Mouse (Mus musculus) lung, adult 2 months (tissue): ENCODE measurements around the gene S100a4. TPM values are rescaled to one million over a fixed set of nuclear protein-coding genes. Genes with fewer than 3 reads are reported as not detected.

Source experiments
- DNase-seq: peaks from one replicate; pipeline ENCODE4 v3.0.0; 2022
- H3K4me1 ChIP-seq: fragments of 200-500 bp; 2 replicates; pipeline ENCODE4 v1.6.1; 2011; ENCODE audit warnings: low read length; ENCODE audit not compliant: control insufficient read depth, insufficient read depth
- H3K4me3 ChIP-seq: fragments of 200-500 bp; replicated peaks from 2 replicates; pipeline ENCODE3; 2011; ENCODE audit warnings: low read depth, mild to moderate bottlenecking, control low read depth, low read length; ENCODE audit errors: extremely low read depth
- CTCF ChIP-seq: fragments of 200-500 bp; IDR thresholded peaks from 2 replicates; pipeline ENCODE4 v1.5.1; 2011; ENCODE audit warnings: mild to moderate bottlenecking, low read length, control low read depth; ENCODE audit not compliant: insufficient read depth
- POLR2A ChIP-seq: fragments of 200-500 bp; IDR thresholded peaks from 2 replicates; pipeline ENCODE4 v1.6.1; 2011; ENCODE audit warnings: low read depth, mild to moderate bottlenecking, control low read depth, low read length, borderline replicate concordance; ENCODE audit errors: extremely low read depth
- WGBS: fragments of 180-500 bp; shearing (Covaris S2); methylation state at CpG from one replicate; pipeline ENCODE4 v1.1.7; 2018; 5-methylcytosine and 5-hydroxymethylcytosine counted together
- polyA plus RNA-seq: library from polyadenylated mRNA; depleted of rRNA; stranded (reverse); fragments of >200 nt; gene quantifications from 2 replicates; pipeline ENCODE4 v1.2.3, GENCODE M21; 2012; rRNA removed

Gene S100a4
- polyA plus RNA-seq, 1 experiment, result 51.0 TPM

DNA sequence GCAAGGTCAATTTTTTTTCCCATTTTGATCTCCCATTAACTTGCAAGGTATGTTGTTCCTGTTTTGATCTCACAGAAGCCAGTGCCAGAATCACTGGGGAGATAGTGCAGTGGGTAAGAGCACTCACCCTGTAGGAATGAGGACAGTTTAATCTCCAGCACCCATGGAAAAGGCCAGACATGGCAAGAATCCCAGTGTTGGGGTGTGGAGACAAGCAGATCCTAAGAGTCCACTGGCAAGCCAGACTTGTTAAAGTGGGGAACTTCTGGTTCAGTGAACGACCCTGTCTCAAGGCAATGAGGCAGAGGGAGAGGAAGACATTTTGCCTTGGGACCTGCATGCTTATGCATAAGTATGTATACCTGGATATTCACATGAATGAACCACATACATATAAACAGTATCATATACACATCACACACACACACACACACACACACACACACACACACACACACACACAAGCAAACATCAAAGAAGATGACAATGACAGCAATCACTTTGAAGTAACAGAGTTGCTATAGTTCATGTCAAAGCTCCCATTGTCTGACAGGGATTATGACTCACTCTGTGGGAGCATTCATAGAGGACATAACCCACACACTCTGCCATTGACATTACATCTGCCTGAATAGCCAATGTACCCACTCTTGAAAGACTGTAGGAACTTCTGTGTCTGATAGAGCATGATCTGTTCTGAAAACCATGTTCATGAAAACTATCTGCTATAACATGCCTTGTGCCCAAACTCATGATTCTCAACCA is 35.1 kb downstream of the S100a4 start:
- no peak for DNase-seq
- WGBS, result 56% methylated on average over 1 of the region's 1 CpGs
- TF ChIP-seq CTCF, result no peak
- TF ChIP-seq POLR2A, result no peak

DNA sequence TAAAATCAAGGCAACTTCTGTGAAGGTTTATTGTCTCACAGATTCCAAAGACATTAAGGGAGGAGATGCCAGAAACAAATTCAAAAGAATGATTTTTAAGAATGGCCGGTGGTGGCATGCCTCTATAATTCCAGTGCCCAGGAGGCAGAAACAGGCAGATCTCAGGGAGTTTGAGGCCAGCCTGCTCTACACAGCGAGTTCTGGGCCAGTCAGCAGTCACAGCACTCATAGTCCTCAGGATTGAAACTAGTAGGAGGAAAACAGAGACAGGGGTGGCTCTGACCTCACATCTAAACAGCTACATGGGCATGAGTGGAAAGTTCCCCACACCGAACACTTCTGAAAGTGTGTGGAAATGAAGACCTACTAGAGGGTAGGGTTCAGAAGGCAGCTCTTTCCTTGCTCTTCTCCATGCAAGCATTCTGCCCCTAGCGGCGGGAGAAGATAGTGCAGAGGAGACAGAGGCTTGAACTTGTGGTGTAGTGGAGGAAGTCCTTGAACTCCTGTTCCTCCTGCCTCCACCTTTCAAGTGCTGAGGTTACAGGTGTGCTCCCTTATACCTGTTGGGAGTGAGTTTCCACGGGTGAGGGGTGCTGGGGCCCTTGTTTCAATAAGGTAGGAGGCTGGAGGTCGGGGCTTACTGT is 36.1 kb downstream of the S100a4 start:
- TF ChIP-seq POLR2A (no peak), CTCF (peak; percentile 76)

More for the DNA sequence above, 35.1 kb downstream of the S100a4 start:
- Histone ChIP-seq H3K4me1 (no peaks in the 10 kb centered on the region), H3K4me3 (no peak overlapping the region)

DNA sequence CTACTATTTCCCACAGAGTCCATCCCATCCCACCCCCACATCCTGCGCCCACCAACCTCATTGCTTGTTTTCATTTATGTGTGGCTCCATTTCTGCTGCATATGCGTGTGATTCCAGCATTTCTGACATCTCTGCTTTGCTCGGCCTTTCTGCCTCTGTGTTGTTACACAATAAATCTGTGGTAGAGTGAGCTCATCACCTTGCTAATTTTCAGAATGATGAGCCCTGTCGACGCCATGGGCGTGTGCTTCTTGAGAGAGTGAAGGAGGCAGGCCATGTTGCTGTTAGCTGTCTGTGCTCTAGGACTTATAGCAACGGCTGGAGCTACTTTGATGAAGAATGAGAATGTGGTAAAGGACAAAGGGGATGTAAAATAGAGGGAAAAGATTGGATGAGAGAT is 37.4 kb downstream of the S100a4 start:
- DNase-seq, result no peak
- no peaks in the 10 kb centered on the region for H3K4me1 ChIP-seq
- TF ChIP-seq POLR2A (no peak), CTCF (no peak)
- H3K4me3 ChIP-seq, result no peak overlapping the region
- 79% methylated on average over 7 of the region's 7 CpGs for WGBS

More for the DNA sequence above, 36.1 kb downstream of the S100a4 start:
- Histone ChIP-seq H3K4me1 (no peaks in the 10 kb centered on the region), H3K4me3 (no peak overlapping the region)
- no peak for DNase-seq
- 56% methylated on average over 7 of the region's 7 CpGs for WGBS

DNA sequence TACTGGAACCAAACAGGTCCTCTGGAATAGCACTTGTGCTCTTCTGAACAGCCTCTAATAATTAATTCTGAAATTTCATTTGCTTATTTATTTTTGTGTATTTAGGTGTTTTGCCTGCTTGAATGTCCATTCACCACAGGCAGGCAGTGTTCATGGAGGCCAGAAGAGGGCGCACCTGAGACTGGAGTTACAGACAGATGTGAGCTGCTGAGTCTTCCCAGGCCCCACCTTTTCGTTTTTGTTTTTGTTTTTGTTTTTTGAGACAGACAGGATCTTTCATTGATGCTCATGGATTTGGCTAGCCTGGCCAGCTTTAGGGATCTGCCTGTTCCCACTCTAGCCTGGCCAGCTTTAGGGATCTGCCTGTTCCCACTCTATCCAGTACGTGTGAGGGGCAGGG is 40.6 kb downstream of the S100a4 start:
- no peak overlapping the region for H3K4me3 ChIP-seq
- H3K4me1 ChIP-seq, result no peaks in the 10 kb centered on the region
- peak; percentile 57 for DNase-seq
- TF ChIP-seq POLR2A (no peak), CTCF (peak; percentile 74)
- 36% methylated on average over 3 of the region's 3 CpGs for WGBS

DNA sequence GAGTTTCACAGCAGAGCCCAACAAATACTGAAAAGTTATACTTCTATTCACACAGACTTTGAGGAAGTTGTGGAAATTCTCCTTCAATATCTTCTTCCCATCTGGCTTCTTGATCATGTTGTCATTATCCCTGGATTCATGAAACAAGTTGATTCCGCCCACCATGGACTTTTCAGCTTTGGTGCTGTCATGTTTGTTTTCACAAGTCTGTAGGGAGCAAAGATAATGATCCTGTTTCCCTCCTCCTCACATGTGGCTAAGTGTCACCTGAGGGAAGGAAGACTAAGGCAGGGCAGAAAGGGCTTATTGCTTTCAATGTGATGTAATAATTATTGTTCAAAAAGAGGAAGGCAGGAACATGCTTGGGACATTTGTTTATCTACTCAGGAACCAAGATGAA is 43.7 kb downstream of the S100a4 start:
- no peak for DNase-seq
- WGBS, result 61% methylated on average over 1 of the region's 1 CpGs
- H3K4me3 ChIP-seq, result no peak overlapping the region
- TF ChIP-seq POLR2A, result no peak
- TF ChIP-seq CTCF, result no peak
- no peaks in the 10 kb centered on the region for H3K4me1 ChIP-seq

DNA sequence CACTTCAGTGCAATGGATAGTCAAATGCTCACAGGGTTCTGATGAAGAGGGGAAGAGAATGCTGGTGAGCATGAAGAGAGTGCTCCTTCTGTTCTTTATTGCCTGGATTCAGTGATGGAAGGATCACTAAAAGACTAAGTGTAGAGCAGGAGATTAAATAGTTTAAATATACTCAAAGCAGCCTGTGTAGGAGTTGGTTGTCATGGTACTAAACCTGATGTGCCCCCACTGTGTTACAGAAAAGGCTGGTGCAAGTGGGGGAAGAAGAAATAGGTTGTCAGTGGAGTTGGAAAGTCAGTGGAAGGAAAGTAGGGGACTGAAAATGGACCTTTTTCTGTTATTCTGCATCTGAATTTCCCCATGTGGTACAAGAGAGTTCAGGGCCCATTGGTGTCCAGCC is 45.4 kb downstream of the S100a4 start:
- H3K4me1 ChIP-seq, result no peaks in the 10 kb centered on the region
- DNase-seq, result no peak
- no peak overlapping the region for H3K4me3 ChIP-seq
- no peak for TF ChIP-seq CTCF
- no peak for TF ChIP-seq POLR2A

DNA sequence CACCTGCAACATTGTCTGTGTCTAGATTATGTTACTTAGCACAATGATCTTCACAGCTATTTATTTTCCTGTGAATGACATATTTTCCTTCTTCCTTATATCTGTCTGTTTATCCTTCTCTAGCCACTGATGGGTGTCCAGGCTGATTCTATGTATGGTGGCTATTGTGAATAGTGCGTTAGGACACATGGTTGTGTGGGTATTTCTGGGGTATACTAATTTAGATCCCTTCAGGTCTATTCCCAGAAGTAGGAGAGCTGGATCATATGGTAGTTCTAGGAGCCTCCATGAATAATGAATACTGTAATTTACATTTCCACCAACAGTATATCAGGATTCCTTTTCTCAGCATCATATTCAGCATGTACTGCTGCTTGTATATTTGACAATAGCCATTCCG is 46.3 kb downstream of the S100a4 start:
- DNase-seq, result no peak
- TF ChIP-seq CTCF, result no peak
- TF ChIP-seq POLR2A, result no peak
- WGBS, result 93% methylated on average over 2 of the region's 2 CpGs
- Histone ChIP-seq H3K4me1 (no peaks in the 10 kb centered on the region), H3K4me3 (no peak overlapping the region)

DNA sequence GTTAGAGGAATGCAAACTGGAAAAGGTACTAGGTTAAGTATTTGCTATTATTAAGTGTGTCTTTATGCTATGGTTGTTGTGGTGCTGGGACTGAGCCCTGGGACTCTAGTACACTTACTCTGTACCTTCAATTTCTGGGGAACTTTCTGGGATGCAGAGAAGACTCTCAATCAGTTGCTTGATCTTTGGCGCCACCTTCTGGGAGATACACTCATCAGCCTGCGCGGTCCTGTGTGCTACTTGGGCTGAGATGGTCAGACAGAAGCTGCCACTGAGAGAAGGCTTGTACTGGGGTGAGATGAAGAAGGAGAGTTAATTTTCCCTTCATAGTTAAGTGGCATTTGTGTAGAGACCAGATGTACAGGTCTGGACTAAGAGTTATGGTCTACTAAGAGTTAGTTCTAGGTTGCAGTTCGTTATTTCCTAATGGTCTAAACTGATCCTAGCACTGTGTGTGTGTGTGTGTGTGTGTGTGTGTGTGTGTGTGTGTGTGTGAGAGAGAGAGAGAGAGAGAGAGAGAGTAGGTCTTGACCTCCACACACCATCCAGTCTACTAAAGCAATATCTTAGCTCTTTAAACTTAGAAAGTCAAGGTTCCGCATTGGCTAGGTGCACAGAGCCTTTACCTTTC is 49.4 kb downstream of the S100a4 start:
- WGBS, result 35% methylated on average over 5 of the region's 5 CpGs
- DNase-seq, result peak; percentile 53
- Histone ChIP-seq H3K4me1 (no peaks in the 10 kb centered on the region), H3K4me3 (no peak overlapping the region)
- no peak for TF ChIP-seq POLR2A
- TF ChIP-seq CTCF, result peak; percentile 82

DNA sequence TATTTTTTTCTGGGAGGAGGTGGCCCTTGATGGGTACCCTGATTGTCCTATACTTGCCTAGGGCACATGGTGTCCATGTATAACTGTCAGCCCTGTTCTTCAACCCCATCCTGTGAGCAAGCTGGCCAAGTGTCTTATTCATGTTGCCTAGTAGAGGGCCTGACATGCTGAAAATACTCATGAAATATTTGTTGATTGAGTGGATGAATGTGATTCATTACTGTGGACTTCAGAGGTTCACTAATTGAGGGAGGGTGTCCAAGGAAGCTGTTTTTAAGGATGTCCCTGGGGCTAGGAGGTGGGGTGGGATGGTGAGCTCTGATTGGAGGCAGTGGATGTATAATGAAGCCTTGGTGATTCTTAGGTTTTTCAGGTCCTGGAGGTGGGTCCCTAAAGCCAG is 50.1 kb downstream of the S100a4 start, which contains the start of gene S100a7a:
Gene S100a7a, plus strand, starts transcription at position 301 of the 400 bp plus-strand sequence.
- Histone ChIP-seq H3K4me3 (no peak within 1 kb of the TSS), H3K4me1 (no peaks in the 10 kb centered on the region)
- DNase-seq, result no peak
- TF ChIP-seq POLR2A, result no peak
- TF ChIP-seq CTCF, result no peak

Other genes starting within 250 kb of the S100a4 start
- 26.3 and 27.5 TPM in 2 replicates for gene Slc27a3, start 213.8 kb upstream of the S100a4 start, polyA plus RNA-seq
- gene Ints3, start 170.1 kb upstream of the S100a4 start, polyA plus RNA-seq, result 24.6 and 28.4 TPM in 2 replicates
- 162 and 199 TPM in 2 replicates for gene Npr1, start 137.9 kb upstream of the S100a4 start, polyA plus RNA-seq
- 13.2 and 22.3 TPM in 2 replicates for gene Ilf2, start 127.6 kb upstream of the S100a4 start, polyA plus RNA-seq
- 29.0 and 47.3 TPM in 2 replicates for gene Snapin, start 112.7 kb upstream of the S100a4 start, polyA plus RNA-seq
- 38.6 and 48.4 TPM in 2 replicates for gene Chtop, start 94.3 kb upstream of the S100a4 start, polyA plus RNA-seq
- 149 and 169 TPM in 2 replicates for gene S100a1, start 89.4 kb upstream of the S100a4 start, polyA plus RNA-seq
- 81.0 and 103 TPM in 2 replicates for gene S100a13, start 89.3 kb upstream of the S100a4 start, polyA plus RNA-seq
- gene S100a14, start 76.9 kb upstream of the S100a4 start, polyA plus RNA-seq, result 1.7 and 32.5 TPM in 2 replicates
- gene S100a16, start 66.5 kb upstream of the S100a4 start, polyA plus RNA-seq, result 180 and 274 TPM in 2 replicates
- gene S100a3, start 43.2 kb upstream of the S100a4 start, polyA plus RNA-seq, result 1.0 and 2.3 TPM in 2 replicates
- not detected in 2 replicates for gene S100a2, start 13.5 kb upstream of the S100a4 start, polyA plus RNA-seq
- gene Gm42674, start 1.9 kb upstream of the S100a4 start, polyA plus RNA-seq, result not detected in 2 replicates
- gene S100a5, start 4.8 kb downstream of the S100a4 start, polyA plus RNA-seq, result not detected in 2 replicates
- gene S100a6, start 9.1 kb downstream of the S100a4 start, polyA plus RNA-seq, result 439 and 454 TPM in 2 replicates
- gene S100a7a, start 50.2 kb downstream of the S100a4 start, polyA plus RNA-seq, result 0.51 and 5.6 TPM in 2 replicates
- 5.6 and 15.3 TPM in 2 replicates for gene S100a8, start 65.2 kb downstream of the S100a4 start, polyA plus RNA-seq
- gene S100a9, start 92.0 kb downstream of the S100a4 start, polyA plus RNA-seq, result 7.6 and 29.9 TPM in 2 replicates
- gene Pglyrp4, start 123.1 kb downstream of the S100a4 start, polyA plus RNA-seq, result 3.0 TPM in 1 of 2 replicates, not detected in the other
- not detected in 2 replicates for gene Gm5849, start 174.1 kb downstream of the S100a4 start, polyA plus RNA-seq